Mouse (Mus musculus) MEL (cell line): ENCODE results near the gene Pla2g4c. TPM values are rescaled to one million over a fixed set of nuclear protein-coding genes. Genes with fewer than 3 reads are reported as not detected.
A peak's percentile ranks its signal among the peaks of the same experiment; 100 is the strongest.
"Not testable (repeated sequence)": the region's sequence is repeated elsewhere in the genome, so short reads cannot be mapped to it uniquely, and the experiment has no call there.

Source experiments
- DNase-seq: peaks from one replicate; pipeline ENCODE4 v3.0.0; 2011; ENCODE audit warnings: low read depth, low spot score
- H3K27ac ChIP-seq: 2 replicates; pipeline ENCODE4 v1.5.1; 2012; ENCODE audit warnings: low read depth, mild to moderate bottlenecking, control low read depth, low read length, moderate library complexity; ENCODE audit not compliant: control insufficient read depth
- H3K27me3 ChIP-seq, 2 experiments: fragments of 150-350 bp in 1 of 2; sonication (generic) in 1 of 2; 2 replicates each; pipeline ENCODE4 v1.6.1; 2012; ENCODE audit warnings: low read length in 2 of 2, mild to moderate bottlenecking in 2 of 2, improper control_type of control experiment in 1 of 2, moderate library complexity in 1 of 2; ENCODE audit not compliant: insufficient read depth in 2 of 2, control insufficient read depth in 1 of 2
- H3K36me3 ChIP-seq, 2 experiments: 2 replicates each; pipeline ENCODE4 v1.6.1; 2012 to 2014; ENCODE audit warnings: low read length in 2 of 2, improper control_type of control experiment in 1 of 2, inconsistent platforms in 1 of 2, mild to moderate bottlenecking in 1 of 2; ENCODE audit not compliant: insufficient read depth in 2 of 2, control insufficient read depth in 1 of 2
- H3K4me1 ChIP-seq, 2 experiments: fragments of 150-350 bp in 1 of 2; sonication (generic) in 1 of 2; 2 replicates each; pipeline ENCODE4 v1.6.1; 2012; ENCODE audit warnings: low read length in 2 of 2, improper control_type of control experiment in 1 of 2, mild to moderate bottlenecking in 1 of 2; ENCODE audit not compliant: insufficient read depth in 2 of 2, control insufficient read depth in 1 of 2
- H3K4me3 ChIP-seq, 2 experiments: fragments of 150-350 bp in 1 of 2; sonication (generic) in 1 of 2; 2 replicates each; pipeline ENCODE4 v1.5.1; 2012; ENCODE audit warnings: low read depth in 2 of 2, low read length in 2 of 2, mild to moderate bottlenecking in 2 of 2, moderate library complexity in 2 of 2, control low read depth in 1 of 2, improper control_type of control experiment in 1 of 2; ENCODE audit not compliant: control insufficient read depth in 1 of 2, insufficient read depth in 1 of 2
- H3K79me2 ChIP-seq: 2 replicates; pipeline ENCODE4 v1.6.1; 2012; ENCODE audit warnings: mild to moderate bottlenecking, low read length, moderate library complexity; ENCODE audit not compliant: control insufficient read depth, poor library complexity, insufficient read depth
- H3K9ac ChIP-seq: 2 replicates; pipeline ENCODE4 v1.6.1; 2012; ENCODE audit warnings: low read depth, mild to moderate bottlenecking, control low read depth, low read length, moderate library complexity; ENCODE audit not compliant: control insufficient read depth, poor library complexity, severe bottlenecking
- H3K9me3 ChIP-seq: fragments of 150-350 bp; sonication (generic); replicated peaks from 2 replicates; pipeline ENCODE4 v1.6.1; 2012; ENCODE audit warnings: mild to moderate bottlenecking, low read length, improper control_type of control experiment, moderate library complexity; ENCODE audit not compliant: insufficient read depth
- CHD1 ChIP-seq: IDR thresholded peaks from 2 replicates; pipeline ENCODE4 v1.6.1; 2012; ENCODE audit warnings: low read depth, mild to moderate bottlenecking, inconsistent platforms, low read length, improper control_type of control experiment
- CTCF ChIP-seq, 3 experiments: IDR thresholded peaks in 2 of 3; conservative IDR thresholded peaks in 1 of 3; 2 replicates each; pipeline ENCODE4 v1.5.1; 2011 to 2012; ENCODE audit warnings: low read length in 3 of 3, low read depth in 2 of 3, mild to moderate bottlenecking in 2 of 3, improper control_type of control experiment in 1 of 3, inconsistent platforms in 1 of 3, mixed read lengths in 1 of 3, moderate library complexity in 1 of 3; ENCODE audit not compliant: control insufficient read depth in 1 of 3, insufficient read depth in 1 of 3, poor library complexity in 1 of 3, severe bottlenecking in 1 of 3
- ELF1 ChIP-seq: IDR thresholded peaks from 2 replicates; pipeline ENCODE4 v1.6.1; 2014; ENCODE audit warnings: low read depth, mild to moderate bottlenecking, inconsistent platforms, low read length, improper control_type of control experiment, moderate library complexity
- ETS1 ChIP-seq: IDR thresholded peaks from 2 replicates; pipeline ENCODE4 v1.6.1; 2012; ENCODE audit warnings: low read depth, mild to moderate bottlenecking, inconsistent platforms, low read length, improper control_type of control experiment, moderate library complexity
- GABPA ChIP-seq: IDR thresholded peaks from 2 replicates; pipeline ENCODE4 v1.6.1; 2012; ENCODE audit warnings: low read depth, mild to moderate bottlenecking, inconsistent platforms, low read length, improper control_type of control experiment, moderate library complexity
- GATA1 ChIP-seq: IDR thresholded peaks from 2 replicates; pipeline ENCODE4 v1.6.1; 2011; ENCODE audit warnings: low read depth, low read length, improper control_type of control experiment
- HCFC1 ChIP-seq: IDR thresholded peaks from 2 replicates; pipeline ENCODE4 v1.6.1; 2012; ENCODE audit warnings: low read depth, mild to moderate bottlenecking, inconsistent platforms, low read length, improper control_type of control experiment, moderate library complexity
- JUND ChIP-seq: IDR thresholded peaks from 2 replicates; pipeline ENCODE4 v1.6.1; 2011; ENCODE audit warnings: low read depth, mild to moderate bottlenecking, improper control_type of control experiment, low read length
- KAT2A ChIP-seq: conservative IDR thresholded peaks from 2 replicates; pipeline ENCODE4 v1.6.1; 2012; ENCODE audit warnings: low read depth, low read length, improper control_type of control experiment, inconsistent platforms
- MAX ChIP-seq: IDR thresholded peaks from 2 replicates; pipeline ENCODE4 v1.6.1; 2011; ENCODE audit warnings: low read length, improper control_type of control experiment
- NRF1 ChIP-seq: IDR thresholded peaks from 2 replicates; pipeline ENCODE4 v1.6.1; 2014; ENCODE audit warnings: low read depth, mild to moderate bottlenecking, inconsistent platforms, low read length, improper control_type of control experiment, moderate library complexity; ENCODE audit not compliant: poor library complexity, insufficient read depth, severe bottlenecking
- POLR2AphosphoS2 ChIP-seq: IDR thresholded peaks from 2 replicates; pipeline ENCODE4 v1.6.1; 2011; ENCODE audit warnings: low read length, improper control_type of control experiment
- RAD21 ChIP-seq: IDR thresholded peaks from 2 replicates; pipeline ENCODE4 v1.6.1; 2011; ENCODE audit warnings: mild to moderate bottlenecking, low read depth, low read length, improper control_type of control experiment
- RCOR1 ChIP-seq: IDR thresholded peaks from 2 replicates; pipeline ENCODE4 v1.6.1; 2012; ENCODE audit warnings: low read depth, mild to moderate bottlenecking, inconsistent platforms, low read length, improper control_type of control experiment
- SMC3 ChIP-seq: IDR thresholded peaks from 2 replicates; pipeline ENCODE4 v1.6.1; 2011; ENCODE audit warnings: low read depth, low read length, improper control_type of control experiment
- TAL1 ChIP-seq: IDR thresholded peaks from 2 replicates; pipeline ENCODE4 v1.6.1; 2012; ENCODE audit warnings: mild to moderate bottlenecking, inconsistent platforms, low read length, moderate library complexity, mixed read lengths
- TBP ChIP-seq: IDR thresholded peaks from 2 replicates; pipeline ENCODE4 v1.8.0; 2011; ENCODE audit warnings: low read depth, low read length, improper control_type of control experiment
- TCF12 ChIP-seq: IDR thresholded peaks from 2 replicates; pipeline ENCODE4 v1.6.1; 2014; ENCODE audit warnings: low read depth, mild to moderate bottlenecking, inconsistent platforms, low read length, improper control_type of control experiment, moderate library complexity
- USF1 ChIP-seq: IDR thresholded peaks from 2 replicates; pipeline ENCODE4 v1.6.1; 2014; ENCODE audit warnings: low read depth, mild to moderate bottlenecking, inconsistent platforms, low read length, improper control_type of control experiment, moderate library complexity
- ZC3H11A ChIP-seq: IDR thresholded peaks from 2 replicates; pipeline ENCODE4 v1.6.1; 2012; ENCODE audit warnings: low read depth, mild to moderate bottlenecking, inconsistent platforms, low read length, improper control_type of control experiment
- ZMIZ1 ChIP-seq: IDR thresholded peaks from 2 replicates; pipeline ENCODE4 v1.6.1; 2012; ENCODE audit warnings: low read depth, mild to moderate bottlenecking, inconsistent platforms, low read length, improper control_type of control experiment, moderate library complexity
- polyA plus RNA-seq, 2 experiments: library from polyadenylated mRNA; stranded (reverse) in 1 of 2; unstranded in 1 of 2; fragments of >175 nt in 1 of 2; fragments of >200 nt in 1 of 2; gene quantifications; 2 replicates each; pipeline versions ENCODE4 v1.2.1 to v1.2.4; 2012; ENCODE audit warnings: low replicate concordance in 2 of 2, low read depth in 1 of 2; ENCODE audit not compliant: insufficient read length in 2 of 2, insufficient read depth in 1 of 2, missing spikeins in 1 of 2
- total RNA-seq: library from RNA; depleted of rRNA; stranded (reverse); fragments of 300-350 nt; gene quantifications from 2 replicates; pipeline ENCODE4 v1.2.3, GENCODE M21; 2012

Pla2g4c gene
- total and polyA plus RNA-seq, 3 experiments: 1.0 to 2.0 TPM; not detected in 1

- peak; percentile 48; the same call in 1 of the 2 replicates for TF ChIP-seq TBP
- TF ChIP-seq CHD1: no peak
- TF ChIP-seq GABPA: no peak
Observed at GRCm38 (mm10) chr7:13278308-13278891, 46.1 kb upstream of the Pla2g4c start, which contains the start of gene Zswim9 (continued).

- H3K36me3 ChIP-seq, DNase-seq, H3K79me2 ChIP-seq, H3K27ac ChIP-seq, H3K9me3 ChIP-seq, H3K27me3 ChIP-seq: not testable (repeated sequence)
- Histone ChIP-seq H3K4me1 (peaks cover 2 to 14% of the 10 kb centered on the region in 2 experiments), H3K4me3 (peak overlapping the region in 1 of 2 experiments; percentile 51; a peak in 2 of 4 replicates), H3K9ac (peak overlapping the region; percentile 59)
Observed at GRCm38 (mm10) chr7:13278957-13279356, 45.5 kb upstream of the Pla2g4c start.

GRCm38 (mm10) chr7:13288621-13289020 is 35.8 kb upstream of the Pla2g4c start:
- H3K9ac ChIP-seq: no peak overlapping the region
- no peaks in the 10 kb centered on the region for H3K79me2 ChIP-seq
- peak; percentile 52 for DNase-seq
- no peaks in the 10 kb centered on the region for H3K27me3 ChIP-seq
- TF ChIP-seq CTCF (IDR thresholded peaks at IDR 0.05 in 2 of 3, conservative IDR thresholded peaks at IDR 0.05 in 1 of 3; ENCODE audit: control insufficient read depth in 1 of 3, insufficient read depth in 1 of 3, low read depth in 2 of 3, low read length in 3 of 3, poor library complexity in 1 of 3, severe bottlenecking in 1 of 3) (peak; percentile 53 to 65 (median 58)), JUND (no peak), SMC3 (peak; percentile 51), TBP (no peak), ZMIZ1 (no peak), HCFC1 (no peak), ZC3H11A (peak; percentile 21; the same call in 1 of the 2 replicates), RAD21 (peak; percentile 60)
- no peak overlapping the region for H3K4me3 ChIP-seq
- H3K4me1 ChIP-seq: no peaks in the 10 kb centered on the region
- H3K9me3 ChIP-seq: no peaks in the 10 kb centered on the region
- H3K27ac ChIP-seq: no peak overlapping the region
- peaks cover 4 to 12% of the 10 kb centered on the region in 2 experiments; a peak in 3 of 4 replicates for H3K36me3 ChIP-seq

- Histone ChIP-seq H3K36me3 (peaks cover 11 to 13% of the 10 kb centered on the region in 2 experiments; a peak in 3 of 4 replicates), H3K4me3 (no peak overlapping the region), H3K9me3 (no peaks in the 10 kb centered on the region), H3K27me3 (no peaks in the 10 kb centered on the region), H3K27ac (no peak overlapping the region), H3K79me2 (no peaks in the 10 kb centered on the region), H3K9ac (no peak overlapping the region), H3K4me1 (peaks cover 2 to 11% of the 10 kb centered on the region in 2 experiments; a peak in 3 of 4 replicates)
- TF ChIP-seq ELF1 (no peak), POLR2AphosphoS2 (no peak), MAX (no peak), USF1 (no peak), HCFC1 (no peak), GATA1 (no peak), RCOR1 (no peak), ETS1 (no peak), NRF1 (no peak), TCF12 (no peak), ZMIZ1 (no peak), CHD1 (no peak), GABPA (no peak), KAT2A (no peak), TAL1 (no peak)
- DNase-seq: no peak
Observed at GRCm38 (mm10) chr7:13290041-13290675, 34.3 kb upstream of the Pla2g4c start.
